8 mouse cellular contexts compared by ENCODE assay signal in genomic region chr2:77816413-77817314, GRCm38 (mm10). TPM values are rescaled to one million over a fixed set of nuclear protein-coding genes. Genes with fewer than 3 reads are reported as not detected.
DNase-seq lines count a peak whose midpoint lies in the region; ATAC-seq lines count a peak whose summit lies in the region.

No protein-coding gene starts in this region.

- H3K27me3 ChIP-seq in megakaryocyte, embryonic 14.5 days (replicated peaks): peaks cover 43% of the 10 kb centered on the region
- peaks cover 17% of the 10 kb centered on the region for H3K27me3 ChIP-seq in heart, embryonic 11.5 days (ENCODE audit: control insufficient read depth, insufficient read depth, low read length)

- peak overlapping the region; percentile 74 for H3K9ac ChIP-seq in heart, embryonic 11.5 days (ENCODE audit: low read depth, low read length)

- H3K36me3 ChIP-seq in megakaryocyte, embryonic 14.5 days (replicated peaks; ENCODE audit: low read length): no peaks in the 10 kb centered on the region
- no peaks in the 10 kb centered on the region for H3K36me3 ChIP-seq in heart, embryonic 11.5 days (ENCODE audit: control insufficient read depth, insufficient read depth, low read length)

- H3K27ac ChIP-seq in heart, embryonic 11.5 days (ENCODE audit: low read depth, low read length): no peak overlapping the region

- peaks cover 9% of the 10 kb centered on the region for H3K4me1 ChIP-seq in megakaryocyte, embryonic 14.5 days
- H3K4me1 ChIP-seq in heart, embryonic 11.5 days (ENCODE audit: control insufficient read depth, insufficient read depth, low read length): peaks cover 2% of the 10 kb centered on the region; the same call in 1 of the 2 replicates

- H3K4me2 ChIP-seq in heart, embryonic 11.5 days: peak overlapping the region; percentile 90

- under 1% methylated on average over 100 of the region's 116 CpGs for whole genome bisulfite sequencing in heart, embryonic 11.5 days (ENCODE audit: insufficient replicate concordance)

- 0 out of 2 replicates have a peak, but pooled peaks cover 10% of the 10 kb centered on the region for H3K9me3 ChIP-seq in megakaryocyte, embryonic 14.5 days
- no peaks in the 10 kb centered on the region for H3K9me3 ChIP-seq in heart, embryonic 11.5 days (replicated peaks; ENCODE audit: control insufficient read depth, low read length)

- H3K4me3 ChIP-seq in megakaryocyte, embryonic 14.5 days (replicated peaks): peak overlapping the region; percentile 82
- peak overlapping the region; percentile 71 for H3K4me3 ChIP-seq in heart, embryonic 11.5 days (ENCODE audit: low read depth, low read length)

- peak; percentile 64 for DNase-seq in embryo, embryonic 9.5 days (ENCODE audit: extremely low spot score)
- peak; percentile 40 for DNase-seq in kidney, postnatal 10 days
- peak; percentile 62 for DNase-seq in right cerebral cortex, postnatal 25 days
- DNase-seq in natural killer cell, adult 2 months (ENCODE audit: low spot score in 2 of 2): no peak

- no peak for ATAC-seq in megakaryocyte, adult 5-6 weeks (ENCODE audit: poor library complexity, severe bottlenecking)
- peak; percentile 75 for ATAC-seq in heart, embryonic 11.5 days (replicated peaks; ENCODE audit: insufficient number of reproducible peaks, low FRiP score, low TSS enrichment)
- ATAC-seq in megakaryocyte progenitor cell, adult 5-6 weeks (replicated peaks; ENCODE audit: poor library complexity): 0 out of 2 replicates have a peak, but pooled peaks have one; percentile 29

RNA-seq across cellular contexts. Expression of gene Zfp385b, which starts 2.8 kb away (rescaled TPM):
- not detected in 2 replicates for polyA plus RNA-seq in megakaryocyte, embryonic 14.5 days (2012; ENCODE audit: insufficient read depth, low replicate concordance)
- not detected in 2 replicates for total RNA-seq in megakaryocyte, adult 5-6 weeks (2015)
- not detected in 2 replicates for total RNA-seq in megakaryocyte, adult 5-6 weeks (2017)
- 3.2 and 3.8 TPM in 2 replicates for polyA plus RNA-seq in heart, embryonic 11.5 days (2014; fragmentation: Nextera tagmentation; extraction: Ambion mirVana)
- total RNA-seq in megakaryocyte progenitor cell, adult 5-6 weeks (2015): not detected in 2 replicates
- total RNA-seq in megakaryocyte progenitor cell, adult 5-6 weeks (2017): not detected in 2 replicates

Comparison
In these comparisons a context has a peak if more than half of its experiments do, and no peak if none do; other contexts are left out.
1. DNase-seq: peak in embryo, embryonic 9.5 days (single experiment), kidney, postnatal 10 days (single experiment) and right cerebral cortex, postnatal 25 days (single experiment); none in natural killer cell, adult 2 months (0 of 2).